Mouse (Mus musculus) lung, adult 2 months (tissue): ENCODE measurements at regions not wholly inside any gene's neighbourhood (a gene's known extent, or its start where the extent isn't known, plus 50 kb on each side); places are given as distances from the start of the nearest gene placed in this dataset.

Experiments used
- CTCF ChIP-seq: fragments of 200-500 bp; IDR thresholded peaks from 2 replicates; pipeline ENCODE4 v1.5.1; 2011; ENCODE audit warnings: mild to moderate bottlenecking, low read length, control low read depth; ENCODE audit not compliant: insufficient read depth
- POLR2A ChIP-seq: fragments of 200-500 bp; IDR thresholded peaks from 2 replicates; pipeline ENCODE4 v1.6.1; 2011; ENCODE audit warnings: low read depth, mild to moderate bottlenecking, control low read depth, low read length, borderline replicate concordance; ENCODE audit errors: extremely low read depth

DNA sequence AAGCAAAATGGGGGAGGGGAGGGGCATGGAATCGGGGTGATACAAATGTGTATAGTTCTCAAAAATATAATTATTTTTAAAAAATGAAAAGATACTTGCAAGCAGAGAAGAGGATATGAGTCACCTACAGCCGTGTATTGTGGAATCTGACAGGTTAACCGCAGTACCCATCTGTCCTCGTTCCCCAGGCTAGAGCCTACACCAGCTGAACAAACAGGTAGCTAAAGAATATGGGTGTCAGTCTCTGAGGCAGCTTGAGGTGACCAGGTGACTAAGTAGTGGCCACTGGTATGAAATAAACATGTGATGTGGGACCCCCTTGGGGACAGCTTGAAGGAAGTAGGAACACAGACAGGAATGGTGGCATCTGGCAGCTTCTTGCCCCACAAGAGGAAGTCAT, 192.2 kb downstream of the Agtpbp1 start:
- TF ChIP-seq CTCF (no peak), POLR2A (no peak)
